Mouse (Mus musculus) erythroblast, embryonic 14.5 days (primary cell): Measurements from ENCODE around the gene Gm20517.

ENCODE experiments used
- GATA1 ChIP-seq: IDR thresholded peaks from 2 replicates; pipeline ENCODE4 v1.6.1; 2012; ENCODE audit warnings: low read length, inconsistent platforms, mixed read lengths
- TAL1 ChIP-seq: IDR thresholded peaks from 3 replicates; pipeline ENCODE4 v1.6.1; 2012; ENCODE audit warnings: low read length, inconsistent platforms, mixed read lengths

DNA sequence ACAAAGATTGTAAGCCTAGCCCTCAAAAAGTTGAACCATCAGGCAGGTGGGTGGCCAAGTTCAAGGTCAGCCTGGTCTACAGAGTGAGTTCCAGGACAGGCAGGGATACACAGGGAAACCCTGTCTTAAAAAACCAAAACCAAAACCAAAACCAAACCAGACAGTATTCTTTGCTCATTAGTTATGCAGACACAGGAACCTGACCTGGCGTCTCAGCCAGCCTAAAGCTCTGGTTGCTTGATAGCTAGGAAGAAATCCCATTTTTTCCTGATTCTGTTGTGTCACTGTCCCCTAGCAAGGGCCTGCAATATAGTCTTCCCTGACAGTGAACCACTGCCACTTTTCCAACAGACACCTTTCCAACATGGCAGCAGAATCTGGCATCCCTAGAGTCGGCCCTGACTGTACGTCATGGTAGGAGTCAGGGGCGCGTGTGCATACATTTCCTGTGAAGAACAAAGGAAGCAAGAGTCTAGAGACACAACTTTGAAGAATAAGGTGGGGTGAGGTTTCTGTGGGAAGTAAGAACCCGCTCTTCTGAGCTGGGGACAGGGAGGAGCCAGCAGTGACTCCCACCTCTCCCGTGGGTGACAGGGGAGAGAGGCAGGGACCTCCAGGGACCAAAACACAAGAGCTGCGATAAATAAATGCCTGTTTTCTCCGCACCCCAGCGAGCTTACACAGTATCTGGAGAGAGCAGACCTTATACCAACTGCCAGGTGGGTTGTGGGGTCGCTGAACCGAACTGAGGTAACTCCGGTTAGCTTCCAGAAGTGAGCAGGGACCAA lies 10.6 kb upstream of the Gm20517 start:
- TF ChIP-seq GATA1, result no peak
- no peak for TF ChIP-seq TAL1
